Comparison of ENCODE assay signal across 20 mouse cellular contexts in the genomic region with DNA sequence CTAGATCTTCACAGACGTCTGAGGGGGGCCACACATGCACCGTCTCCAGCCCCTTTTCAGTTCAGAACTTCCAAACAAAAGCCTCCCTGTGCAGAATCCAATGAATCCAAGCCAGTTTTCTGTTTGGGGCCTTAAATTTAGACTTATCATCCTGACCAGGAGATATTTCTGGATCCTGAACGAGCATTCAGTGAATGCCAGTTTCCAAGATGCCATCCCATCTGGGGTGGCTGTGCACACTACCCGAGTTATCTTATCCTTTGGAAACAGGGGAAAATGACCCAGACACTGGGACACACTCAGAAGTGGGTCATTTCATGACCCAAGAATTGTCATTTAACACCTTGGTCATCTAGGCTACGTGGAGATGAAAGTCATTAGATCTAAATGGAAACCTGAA. TPM values are rescaled to one million over a fixed set of nuclear protein-coding genes. Genes with fewer than 3 reads are reported as not detected.
A peak's percentile ranks its signal among the peaks of the same experiment; 100 is the strongest.
DNase-seq lines count a peak whose midpoint lies in the region; ATAC-seq lines count a peak whose summit lies in the region.
"Had no signal": no experiment of that assay in that cellular context is flagged by ENCODE, and none has a peak within 500 bp of the region (broad histone marks: within the 10 kb centered on the region; RNA-seq: fewer than 3 reads in every experiment).

No protein-coding gene starts in this region.

- no peaks in the 10 kb centered on the region for H3K9me3 ChIP-seq in forebrain, embryonic 11.5 days (ENCODE audit: control insufficient read depth, low read length)
- H3K9me3 ChIP-seq in forebrain, embryonic 13.5 days (replicated peaks) = no peaks in the 10 kb centered on the region
- no peaks in the 10 kb centered on the region for H3K9me3 ChIP-seq in heart, embryonic 11.5 days (replicated peaks; ENCODE audit: control insufficient read depth, low read length)
- H3K9me3 ChIP-seq in heart, embryonic 15.5 days (replicated peaks) = no peaks in the 10 kb centered on the region
- H3K9me3 ChIP-seq: forebrain, embryonic 10.5 days; liver, embryonic 13.5 days; midbrain, embryonic 15.5 days had no signal

- WGBS in forebrain, embryonic 11.5 days = 79% methylated on average over 5 of the region's 5 CpGs
- 81% methylated on average over 5 of the region's 5 CpGs for WGBS in forebrain, embryonic 13.5 days
- WGBS in heart, embryonic 11.5 days (ENCODE audit: insufficient replicate concordance) = 59% methylated on average over 5 of the region's 5 CpGs
- 55% methylated on average over 5 of the region's 5 CpGs for whole genome bisulfite sequencing in heart, embryonic 15.5 days

- DNase-seq in forebrain, embryonic 11.5 days (ENCODE audit: low spot score) = peak; percentile 25
- DNase-seq in heart, adult 9 months (ENCODE audit: low spot score in 2 of 2) = peak; percentile 49 to 54
- peak; percentile 78 for DNase-seq in brain, adult 2 months (ENCODE audit: low read depth, low spot score)
- DNase-seq: adrenal gland, adult 8-10 months; cerebellum, adult 9-11 months; liver, embryonic 13.5 days; lung, embryonic 14.5 days; lung, postnatal 36 days; thymus, postnatal 14 days had no signal

- H3K4me2 ChIP-seq in forebrain, embryonic 11.5 days (ENCODE audit: low read depth, low read length, severe bottlenecking) = no peak overlapping the region
- H3K4me2 ChIP-seq in forebrain, embryonic 13.5 days = no peak overlapping the region
- H3K4me2 ChIP-seq in heart, embryonic 11.5 days = no peak overlapping the region
- no peak overlapping the region for H3K4me2 ChIP-seq in heart, embryonic 15.5 days
- H3K4me2 ChIP-seq: hindbrain, embryonic 14.5 days; liver, embryonic 13.5 days; lung, embryonic 14.5 days; midbrain, embryonic 15.5 days had no signal

- H3K27me3 ChIP-seq in forebrain, embryonic 11.5 days (ENCODE audit: control insufficient read depth, insufficient read depth, low read length) = no peaks in the 10 kb centered on the region
- no peaks in the 10 kb centered on the region for H3K27me3 ChIP-seq in forebrain, embryonic 13.5 days
- no peaks in the 10 kb centered on the region for H3K27me3 ChIP-seq in heart, embryonic 11.5 days (ENCODE audit: control insufficient read depth, insufficient read depth, low read length)
- H3K27me3 ChIP-seq in heart, embryonic 15.5 days = no peaks in the 10 kb centered on the region
- H3K27me3 ChIP-seq: midbrain, embryonic 15.5 days; Patski had no signal

- H3K4me1 ChIP-seq in forebrain, embryonic 11.5 days (replicated peaks; ENCODE audit: control insufficient read depth, insufficient read depth, low read length) = no peaks in the 10 kb centered on the region; the same call in 1 of the 2 replicates
- peaks cover 10% of the 10 kb centered on the region; the same call in 1 of the 2 replicates for H3K4me1 ChIP-seq in forebrain, embryonic 13.5 days
- peaks cover 21% of the 10 kb centered on the region for H3K4me1 ChIP-seq in heart, embryonic 11.5 days (ENCODE audit: control insufficient read depth, insufficient read depth, low read length)
- peaks cover 40% of the 10 kb centered on the region for H3K4me1 ChIP-seq in heart, embryonic 15.5 days (replicated peaks)

- ATAC-seq in forebrain, embryonic 11.5 days (replicated peaks; ENCODE audit: low FRiP score) = no peak
- no peak for ATAC-seq in forebrain, embryonic 13.5 days
- ATAC-seq in heart, embryonic 11.5 days (replicated peaks; ENCODE audit: insufficient number of reproducible peaks, low FRiP score, low TSS enrichment) = no peak
- ATAC-seq in heart, embryonic 15.5 days (replicated peaks; ENCODE audit: insufficient number of reproducible peaks, insufficient read depth, low FRiP score, low read depth) = no peak
- no peak for ATAC-seq in inflammation-experienced regulatory T-cells, adult 6 months
- ATAC-seq: CD4-positive, CD25-positive, alpha-beta regulatory T cell, adult 4 months; intestine, embryonic 16.5 days; midbrain, embryonic 15.5 days; Patski had no signal

- no peak overlapping the region for H3K27ac ChIP-seq in forebrain, embryonic 11.5 days (ENCODE audit: low read depth, low read length)
- no peak overlapping the region for H3K27ac ChIP-seq in forebrain, embryonic 13.5 days
- H3K27ac ChIP-seq in heart, embryonic 11.5 days (ENCODE audit: low read depth, low read length) = no peak overlapping the region
- H3K27ac ChIP-seq in heart, embryonic 15.5 days = peak overlapping the region; percentile 41; the same call in 1 of the 2 replicates
- H3K27ac ChIP-seq: forebrain, embryonic 10.5 days; hindbrain, embryonic 14.5 days; liver, embryonic 13.5 days; midbrain, embryonic 15.5 days had no signal

- no peak overlapping the region for H3K4me3 ChIP-seq in forebrain, embryonic 11.5 days (ENCODE audit: low read depth, low read length)
- no peak overlapping the region for H3K4me3 ChIP-seq in forebrain, embryonic 13.5 days
- no peak overlapping the region for H3K4me3 ChIP-seq in heart, embryonic 11.5 days (ENCODE audit: low read depth, low read length)
- H3K4me3 ChIP-seq in heart, embryonic 15.5 days = no peak overlapping the region
- H3K4me3 ChIP-seq: forebrain, embryonic 10.5 days; liver, embryonic 13.5 days; midbrain, embryonic 15.5 days; myocyte had no signal

- H3K36me3 ChIP-seq in forebrain, embryonic 11.5 days (ENCODE audit: control insufficient read depth, insufficient read depth, low read length) = no peaks in the 10 kb centered on the region
- H3K36me3 ChIP-seq in forebrain, embryonic 13.5 days (ENCODE audit: poor library complexity, severe bottlenecking) = no peaks in the 10 kb centered on the region
- no peaks in the 10 kb centered on the region for H3K36me3 ChIP-seq in heart, embryonic 11.5 days (ENCODE audit: control insufficient read depth, insufficient read depth, low read length)
- H3K36me3 ChIP-seq in heart, embryonic 15.5 days = no peaks in the 10 kb centered on the region
- H3K36me3 ChIP-seq: forebrain, embryonic 10.5 days; liver, embryonic 13.5 days; midbrain, embryonic 15.5 days had no signal

- no peak overlapping the region for H3K9ac ChIP-seq in forebrain, embryonic 11.5 days (ENCODE audit: low read length)
- no peak overlapping the region for H3K9ac ChIP-seq in forebrain, embryonic 13.5 days
- H3K9ac ChIP-seq in heart, embryonic 11.5 days (ENCODE audit: low read depth, low read length) = no peak overlapping the region
- H3K9ac ChIP-seq in heart, embryonic 15.5 days = no peak overlapping the region
- H3K9ac ChIP-seq: hindbrain, embryonic 14.5 days; liver, embryonic 13.5 days; lung, embryonic 14.5 days; midbrain, embryonic 15.5 days had no signal

RNA-seq across cellular contexts. Expression of gene Ift81, which starts 3.4 kb away (rescaled TPM):
- 49.4 TPM in 2 replicates for polyA plus RNA-seq in forebrain, embryonic 11.5 days (2014; fragmentation: Nextera tagmentation; extraction: Ambion mirVana)
- 63.2 and 69.7 TPM in 2 replicates for polyA plus RNA-seq in forebrain, embryonic 13.5 days (2015; fragmentation: Nextera tagmentation; extraction: Ambion mirVana)
- 23.9 and 28.4 TPM in 2 replicates for polyA plus RNA-seq in heart, embryonic 11.5 days (2014; fragmentation: Nextera tagmentation; extraction: Ambion mirVana)
- polyA plus RNA-seq in heart, embryonic 15.5 days (2015; fragmentation: Nextera tagmentation; extraction: Ambion mirVana) = 30.7 and 39.3 TPM in 2 replicates
- polyA plus RNA-seq in inflammation-experienced regulatory T-cells, adult 6 months (2017; shearing (Covaris generic)) = 1 to 10 TPM; 3.0 to 8.2 (median 6.3) TPM

RNA-seq across cellular contexts. Expression of gene P2rx7, which starts 26.0 kb away (rescaled TPM):
- 0.32 and 0.77 TPM in 2 replicates for polyA plus RNA-seq in forebrain, embryonic 11.5 days (2014; fragmentation: Nextera tagmentation; extraction: Ambion mirVana)
- 0.69 and 0.85 TPM in 2 replicates for polyA plus RNA-seq in forebrain, embryonic 13.5 days (2015; fragmentation: Nextera tagmentation; extraction: Ambion mirVana)
- polyA plus RNA-seq in heart, embryonic 11.5 days (2014; fragmentation: Nextera tagmentation; extraction: Ambion mirVana) = 0.36 and 1.00 TPM in 2 replicates
- 3.0 and 3.7 TPM in 2 replicates for polyA plus RNA-seq in heart, embryonic 15.5 days (2015; fragmentation: Nextera tagmentation; extraction: Ambion mirVana)
- 100 to 1,000 TPM in 1 of 3 experiments, 10 to 100 TPM in 2; 53.2 to 109 (median 90.0) TPM for polyA plus RNA-seq in inflammation-experienced regulatory T-cells, adult 6 months (2017; shearing (Covaris generic))

Comparison
In these comparisons a context has a peak if more than half of its experiments do, and no peak if none do; other contexts are left out.
1. DNase-seq: peak in every context shown above with its lines; median percentile 78 in brain, adult 2 months; 52 in heart, adult 9 months; 25 in forebrain, embryonic 11.5 days.
2. RNA of gene P2rx7, which starts 26.0 kb away (polyA plus RNA-seq): 53.2 to 109 TPM in inflammation-experienced regulatory T-cells, adult 6 months; 3.0 to 3.7 TPM in heart, embryonic 15.5 days, 0.69 to 0.85 TPM in forebrain, embryonic 13.5 days, 0.32 to 0.77 TPM in forebrain, embryonic 11.5 days and 0.36 to 1.00 TPM in heart, embryonic 11.5 days; every median in the first group is over 10 times any median in the second.